Comparison of ENCODE assay signal across 19 mouse cellular contexts in the genomic region with DNA sequence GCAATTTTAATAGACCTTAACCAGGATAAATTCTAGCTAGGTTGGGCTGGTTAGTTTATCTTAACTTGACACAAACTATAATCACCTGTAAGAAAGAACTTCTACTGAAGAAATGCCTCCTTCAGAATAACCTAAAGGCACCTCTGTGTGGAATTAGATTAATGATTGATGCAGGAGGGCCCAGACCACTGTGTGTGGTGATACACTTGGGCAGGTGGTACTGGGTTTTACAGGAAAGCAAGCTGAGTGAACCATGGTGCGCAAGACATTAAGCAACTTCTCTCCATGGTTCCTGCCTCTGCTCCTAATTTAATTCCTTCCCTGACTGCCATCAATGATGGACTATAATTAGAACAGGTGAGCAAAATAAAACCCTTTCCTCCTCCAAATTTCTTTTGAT.
DNase-seq lines count a peak whose midpoint lies in the region; ATAC-seq lines count a peak whose summit lies in the region.
"Had no signal": no experiment of that assay in that cellular context is flagged by ENCODE, and none has a peak within 500 bp of the region (broad histone marks: within the 10 kb centered on the region; RNA-seq: fewer than 3 reads in every experiment).

No protein-coding gene starts in this region.

- H3K27ac ChIP-seq in kidney, embryonic 15.5 days: no peak overlapping the region
- H3K27ac ChIP-seq in kidney, embryonic 16.5 days (ENCODE audit: low read length): no peak overlapping the region

- no peaks in the 10 kb centered on the region for H3K36me3 ChIP-seq in kidney, embryonic 15.5 days
- no peaks in the 10 kb centered on the region for H3K36me3 ChIP-seq in kidney, embryonic 16.5 days (ENCODE audit: insufficient read depth, low read length)
- H3K36me3 ChIP-seq: G1E had no signal

- H3K9ac ChIP-seq in kidney, embryonic 15.5 days: no peak overlapping the region
- H3K9ac ChIP-seq in kidney, embryonic 16.5 days (replicated peaks; ENCODE audit: low read length): no peak overlapping the region

- no peaks in the 10 kb centered on the region for H3K4me1 ChIP-seq in kidney, embryonic 15.5 days
- H3K4me1 ChIP-seq in kidney, embryonic 16.5 days (ENCODE audit: insufficient read depth, low read length): no peaks in the 10 kb centered on the region

- H3K9me3 ChIP-seq in kidney, embryonic 15.5 days (replicated peaks): no peaks in the 10 kb centered on the region
- no peaks in the 10 kb centered on the region for H3K9me3 ChIP-seq in kidney, embryonic 16.5 days (ENCODE audit: low read length)

- no peak overlapping the region for H3K4me2 ChIP-seq in kidney, embryonic 15.5 days
- H3K4me2 ChIP-seq in kidney, embryonic 16.5 days (replicated peaks; ENCODE audit: low read depth, low read length): no peak overlapping the region

- peak; percentile 78; the same call in 1 of the 2 replicates for ATAC-seq in kidney, embryonic 15.5 days (replicated peaks; ENCODE audit: low FRiP score)
- ATAC-seq in kidney, embryonic 16.5 days (ENCODE audit: low FRiP score, low TSS enrichment): peak; percentile 85; the same call in 1 of the 2 replicates
- ATAC-seq: activated CD4-positive, CD25-positive, alpha-beta regulatory T cell, adult 4 months; CD4-positive, CD25-positive, alpha-beta regulatory T cell, adult 4 months; Patski had no signal

- H3K27me3 ChIP-seq in kidney, embryonic 15.5 days: no peaks in the 10 kb centered on the region
- no peaks in the 10 kb centered on the region for H3K27me3 ChIP-seq in kidney, embryonic 16.5 days (ENCODE audit: insufficient read depth, low read length)
- H3K27me3 ChIP-seq: CH12.LX, Patski had no signal

- no peak for DNase-seq in kidney, adult 8-10 months
- no peak for DNase-seq in kidney, adult 9 months
- DNase-seq: adrenal gland, adult 2 months; adrenal gland, adult 8-10 months; adrenal gland, postnatal 10 days; adrenal gland, postnatal 14 days; adrenal gland, postnatal 25 days; adrenal gland, postnatal 36 days; B cell, adult 2 months; cerebellum, adult 11 months; cerebellum, adult 11-12 months; cerebellum, adult 18-20 months had no signal

- 74% methylated on average over 1 of the region's 1 CpGs for WGBS in kidney, embryonic 15.5 days
- 77% methylated on average over 1 of the region's 1 CpGs for WGBS in kidney, embryonic 16.5 days

- H3K4me3 ChIP-seq in kidney, embryonic 15.5 days (replicated peaks): no peak overlapping the region
- H3K4me3 ChIP-seq in kidney, embryonic 16.5 days (ENCODE audit: low read length): no peak overlapping the region
